Mouse (Mus musculus) embryonic facial prominence, embryonic 15.5 days (tissue): ENCODE results near the gene Ehbp1. TPM values are rescaled to one million over a fixed set of nuclear protein-coding genes. Genes with fewer than 3 reads are reported as not detected.

Experiments used
- ATAC-seq: fragments of 200-750 bp; cut with Nextera tagmentation; 2 replicates; pipeline ENCODE4 v1.8.0; 2017; ENCODE audit warnings: low read depth, moderate TSS enrichment; ENCODE audit not compliant: insufficient number of reproducible peaks, low FRiP score, low TSS enrichment
- H3K27ac ChIP-seq: fragments of 300-500 bp; sonication (generic); replicated peaks from 2 replicates; pipeline ENCODE4 v1.5.1; 2015; ENCODE audit warnings: mild to moderate bottlenecking, inconsistent platforms
- H3K27me3 ChIP-seq: fragments of 300-500 bp; sonication (generic); 2 replicates; pipeline ENCODE4 v1.6.1; 2015; ENCODE audit warnings: inconsistent platforms
- H3K36me3 ChIP-seq: fragments of 300-500 bp; sonication (generic); 2 replicates; pipeline ENCODE4 v1.6.1; 2015; ENCODE audit warnings: mild to moderate bottlenecking, inconsistent platforms
- H3K4me1 ChIP-seq: fragments of 300-500 bp; sonication (generic); 2 replicates; pipeline ENCODE4 v1.6.1; 2015; ENCODE audit warnings: inconsistent platforms
- H3K4me2 ChIP-seq: fragments of 300-500 bp; sonication (generic); replicated peaks from 2 replicates; pipeline ENCODE4 v1.6.1; 2015; ENCODE audit warnings: mild to moderate bottlenecking, inconsistent platforms
- H3K4me3 ChIP-seq: fragments of 300-500 bp; sonication (generic); replicated peaks from 2 replicates; pipeline ENCODE4 v1.5.1; 2015; ENCODE audit warnings: mild to moderate bottlenecking, inconsistent platforms
- H3K9ac ChIP-seq: fragments of 300-500 bp; sonication (generic); 2 replicates; pipeline ENCODE4 v1.6.1; 2015; ENCODE audit warnings: inconsistent platforms
- H3K9me3 ChIP-seq: fragments of 300-500 bp; sonication (generic); replicated peaks from 2 replicates; pipeline ENCODE4 v1.6.1; 2016; ENCODE audit warnings: inconsistent platforms
- WGBS: fragments of 180-500 bp; shearing (Covaris S2); methylation state at CpG from one replicate; pipeline ENCODE4 v1.1.7; 2015; 5-methylcytosine and 5-hydroxymethylcytosine counted together
- polyA plus RNA-seq: library from polyadenylated mRNA; unstranded; fragments of >200 nt; fragmentation: Nextera tagmentation; extraction: Ambion mirVana; gene quantifications from 2 replicates; pipeline ENCODE4 v1.2.1, GENCODE M21; 2015

Gene Ehbp1
- polyA plus RNA-seq, 1 experiment from 2014 or later, result 14.2 TPM

DNA sequence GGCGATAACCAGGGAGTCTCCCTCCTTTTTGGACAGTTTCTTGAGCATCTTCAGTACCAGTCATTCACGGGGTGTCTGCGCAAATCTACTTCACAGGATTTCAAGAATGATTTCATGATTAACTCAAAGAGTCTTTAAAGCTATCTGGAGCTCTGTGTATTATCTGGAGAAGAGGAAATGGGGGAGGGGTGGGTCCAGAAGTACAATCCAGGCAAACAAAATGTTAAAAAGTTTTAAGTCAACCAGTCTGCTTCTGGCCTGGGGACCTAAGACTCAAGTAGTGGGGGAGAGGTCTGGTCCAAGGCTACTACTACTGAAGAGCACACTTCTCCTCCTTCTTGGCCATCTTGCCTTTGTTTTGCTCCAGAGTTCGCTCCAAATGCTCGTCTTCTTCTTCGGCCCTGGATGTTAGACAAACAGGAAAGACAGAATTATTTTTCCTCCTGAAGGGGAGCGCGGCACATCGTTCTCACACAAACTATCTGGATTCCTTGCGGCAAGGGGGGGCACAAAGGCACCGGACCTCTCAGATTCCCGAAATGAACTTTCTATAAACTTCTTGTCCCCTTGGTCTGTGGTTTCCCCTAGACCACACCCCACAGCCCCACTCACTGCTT, 335.5 kb downstream of the Ehbp1 start:
- Histone ChIP-seq H3K36me3 (no peaks in the 10 kb centered on the region), H3K9me3 (no peaks in the 10 kb centered on the region), H3K4me3 (peak overlapping the region; percentile 24), H3K4me2 (peak overlapping the region; percentile 36; the same call in 1 of the 2 replicates), H3K4me1 (peaks cover 35% of the 10 kb centered on the region), H3K27me3 (peaks cover 63% of the 10 kb centered on the region), H3K27ac (peak overlapping the region; percentile 17; the same call in 1 of the 2 replicates), H3K9ac (no peak overlapping the region)
- 47% methylated on average over 12 of the region's 12 CpGs for WGBS
- ATAC-seq, result no peak

DNA sequence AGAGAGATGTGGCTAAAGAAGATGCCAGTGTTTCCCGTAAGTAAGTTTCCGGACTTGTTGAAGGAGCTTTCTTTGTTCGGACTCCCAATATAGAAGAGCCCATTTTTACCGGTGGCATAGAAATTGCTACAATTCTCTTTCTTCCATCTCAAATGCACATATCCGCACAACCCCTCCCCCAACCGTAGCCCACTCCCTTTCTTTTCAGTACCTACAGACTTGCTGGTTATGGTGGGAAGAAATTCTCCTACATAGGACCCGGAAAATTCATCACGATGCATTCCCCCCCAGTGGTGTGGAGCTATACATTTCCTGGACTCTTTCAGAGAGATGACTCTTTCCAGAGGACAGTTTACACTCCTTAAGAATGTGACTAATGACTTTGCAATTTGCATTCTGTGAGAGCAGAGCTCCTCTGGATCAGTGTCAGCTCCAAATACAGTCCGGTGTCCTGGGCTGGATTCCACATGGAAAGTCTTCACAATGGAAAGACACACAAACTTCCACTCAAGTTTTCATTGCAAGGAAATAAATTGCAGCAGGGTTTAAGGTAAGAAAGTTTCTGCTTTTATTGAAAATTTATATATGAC, 336.7 kb downstream of the Ehbp1 start:
- Histone ChIP-seq H3K4me2 (no peak overlapping the region), H3K9ac (no peak overlapping the region), H3K9me3 (no peaks in the 10 kb centered on the region), H3K27ac (no peak overlapping the region), H3K4me1 (peaks cover 45% of the 10 kb centered on the region), H3K27me3 (peaks cover 69% of the 10 kb centered on the region), H3K4me3 (no peak overlapping the region; the same call in 1 of the 2 replicates), H3K36me3 (no peaks in the 10 kb centered on the region)
- no peak for ATAC-seq
- 37% methylated on average over 9 of the region's 9 CpGs for WGBS

DNA sequence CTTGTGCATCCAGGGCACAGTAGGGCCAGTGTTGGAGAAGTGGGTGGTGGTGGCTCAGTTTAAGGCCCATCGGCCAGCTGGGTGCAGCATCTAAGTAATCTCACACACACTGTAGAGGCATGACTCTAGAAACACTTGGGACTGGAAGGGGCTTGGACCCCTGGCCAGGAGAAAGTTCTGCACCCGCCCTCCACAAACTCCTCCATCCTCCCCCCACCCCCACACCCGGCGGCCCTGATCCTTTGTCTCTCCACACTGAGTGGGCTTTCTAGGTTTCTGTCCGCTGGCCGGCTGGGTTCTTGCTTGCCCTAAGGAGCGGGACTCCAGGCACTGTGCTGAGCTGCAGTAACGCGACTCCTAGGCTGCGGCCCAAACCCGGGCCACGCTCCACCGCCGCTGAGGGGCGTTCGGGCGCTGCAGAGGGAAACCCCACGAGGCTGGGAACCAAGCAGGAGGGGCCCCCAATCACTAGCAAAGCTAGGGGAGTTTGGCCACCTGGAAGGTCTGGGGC, 337.7 kb downstream of the Ehbp1 start:
- Histone ChIP-seq H3K9ac (no peak overlapping the region), H3K4me2 (peak overlapping the region; percentile 33), H3K36me3 (no peaks in the 10 kb centered on the region), H3K4me3 (peak overlapping the region; percentile 17), H3K27me3 (peaks cover 73% of the 10 kb centered on the region), H3K9me3 (no peaks in the 10 kb centered on the region), H3K4me1 (peaks cover 45% of the 10 kb centered on the region), H3K27ac (peak overlapping the region; percentile 9; the same call in 1 of the 2 replicates)
- peak; percentile 46; the same call in 1 of the 2 replicates for ATAC-seq
- 4% methylated on average over 18 of the region's 18 CpGs for WGBS

DNA sequence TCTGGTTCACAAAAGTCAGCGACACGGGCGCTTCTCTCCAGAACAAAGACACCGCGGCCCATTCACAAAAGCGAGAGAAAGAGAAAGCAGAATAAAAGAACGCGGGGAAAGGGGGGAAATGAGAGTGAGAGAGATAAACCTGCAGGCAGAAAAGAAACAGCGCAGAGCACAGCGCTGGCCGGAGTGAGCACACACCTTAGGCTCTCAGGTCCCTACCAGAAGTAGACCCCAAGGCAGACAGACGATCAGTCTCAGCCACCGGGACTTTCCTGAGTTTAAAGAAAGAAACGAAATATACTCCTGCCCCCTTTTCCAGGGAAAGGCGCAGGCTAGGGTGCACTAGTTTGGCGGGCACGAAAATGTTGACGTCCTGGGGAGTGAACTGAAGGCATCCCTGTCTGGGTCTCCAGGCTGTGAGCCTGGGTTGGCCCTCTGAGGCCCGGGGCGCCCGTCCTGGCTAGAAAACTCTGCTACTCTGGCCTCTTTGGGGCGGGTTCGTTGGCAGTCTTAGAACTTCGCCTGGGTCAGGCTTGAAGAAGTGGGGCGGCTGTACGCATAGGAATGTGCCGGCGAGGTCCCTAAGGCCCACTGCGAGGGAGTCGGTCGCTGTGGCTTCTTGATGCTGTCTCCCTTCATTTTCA, 338.6 kb downstream of the Ehbp1 start:
- peaks cover 80% of the 10 kb centered on the region for H3K27me3 ChIP-seq
- under 1% methylated on average over 31 of the region's 31 CpGs for WGBS
- no peaks in the 10 kb centered on the region for H3K9me3 ChIP-seq
- H3K4me1 ChIP-seq, result peaks cover 45% of the 10 kb centered on the region
- H3K9ac ChIP-seq, result 0 out of 2 replicates have a peak overlapping the region, but pooled peaks have one; percentile 9
- peak overlapping the region; percentile 51; the same call in 1 of the 2 replicates for H3K27ac ChIP-seq
- peak overlapping the region; percentile 92 for H3K4me2 ChIP-seq
- peak overlapping the region; percentile 53 for H3K4me3 ChIP-seq
- no peaks in the 10 kb centered on the region for H3K36me3 ChIP-seq
- no peak for ATAC-seq

DNA sequence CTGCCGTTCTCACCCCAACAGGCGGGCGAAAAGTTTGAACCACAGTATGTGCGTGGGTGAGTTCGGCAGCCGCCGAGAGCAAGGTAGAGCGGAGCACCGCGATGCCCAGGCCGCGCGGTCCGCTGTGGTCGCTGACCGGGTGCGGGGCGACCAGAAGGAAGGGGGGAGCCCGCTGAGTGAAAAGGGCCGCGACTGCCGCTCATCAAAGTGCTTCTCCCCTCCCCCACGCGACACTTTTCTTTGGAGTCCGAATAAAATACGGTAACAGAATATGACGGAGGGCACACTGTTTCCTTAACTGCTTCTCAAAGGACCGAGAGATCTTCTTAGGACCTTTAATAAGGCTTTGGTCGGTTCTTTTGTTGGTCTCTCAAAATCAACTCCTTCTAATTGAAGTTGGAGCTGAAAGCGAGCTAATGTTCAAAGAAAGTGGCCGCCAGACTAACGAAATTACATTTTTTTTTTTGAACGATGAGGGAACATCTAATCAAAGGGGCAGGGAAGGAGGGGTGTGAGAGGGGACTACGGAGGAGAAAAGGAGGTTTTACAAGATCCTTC, 339.2 kb downstream of the Ehbp1 start, which contains the start of gene Otx1:
Gene Otx1 (minus strand): TSS at position 115 of the 558 bp plus-strand sequence.
- WGBS, result 1% methylated on average over 34 of the region's 34 CpGs
- H3K4me3 ChIP-seq, result peak within 1 kb of the TSS; percentile 53
- H3K9ac ChIP-seq, result peak within 1 kb of the TSS; percentile 53; the same call in 1 of the 2 replicates

DNA sequence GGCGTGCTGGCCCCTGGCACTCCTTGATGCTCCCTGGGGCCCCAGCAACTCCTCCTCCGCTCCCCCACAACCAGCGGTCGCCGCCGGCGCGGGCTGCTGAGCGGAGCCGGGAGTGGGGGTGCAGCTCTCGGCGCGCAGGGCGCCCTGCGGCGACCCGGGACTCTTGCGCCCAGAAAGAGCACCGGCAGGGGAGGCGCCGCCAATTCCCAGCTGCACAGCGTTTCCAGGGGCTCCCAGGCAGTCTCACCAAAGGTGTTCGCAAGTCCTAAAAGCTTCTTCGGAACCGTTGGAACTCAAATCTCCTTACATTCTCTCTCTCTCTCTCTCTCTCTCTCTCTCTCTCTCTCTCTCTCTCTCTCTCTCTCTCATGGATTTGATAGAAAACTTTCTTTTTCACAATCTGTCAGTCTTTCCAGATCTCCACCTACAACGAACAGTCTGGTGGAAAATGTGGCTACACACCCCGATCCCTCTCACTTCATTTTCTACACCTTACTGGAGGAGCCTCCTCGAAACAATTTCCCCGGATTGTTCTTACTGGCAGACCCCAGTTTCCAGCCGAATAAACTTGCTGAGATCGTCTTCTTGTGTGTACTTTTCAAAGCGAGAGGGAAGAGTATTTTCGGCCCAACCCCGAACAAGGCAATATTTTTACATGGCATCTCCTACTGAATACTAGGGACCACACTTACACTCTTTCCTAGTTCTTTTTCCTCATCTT, 339.9 kb downstream of the Ehbp1 start:
- ATAC-seq, result no peak
- Histone ChIP-seq H3K36me3 (no peaks in the 10 kb centered on the region), H3K9ac (peak overlapping the region; percentile 53; the same call in 1 of the 2 replicates), H3K4me3 (peak overlapping the region; percentile 53), H3K9me3 (no peaks in the 10 kb centered on the region), H3K4me1 (peaks cover 39% of the 10 kb centered on the region), H3K4me2 (peak overlapping the region; percentile 92), H3K27ac (peak overlapping the region; percentile 88), H3K27me3 (peaks cover 78% of the 10 kb centered on the region)
- under 1% methylated on average over 26 of the region's 34 CpGs for WGBS

More for the DNA sequence above, 339.2 kb downstream of the Ehbp1 start, which contains the start of gene Otx1:
- Histone ChIP-seq H3K9me3 (no peaks in the 10 kb centered on the region), H3K27ac (peak within 1 kb of the TSS; percentile 88), H3K36me3 (no peaks in the 10 kb centered on the region), H3K4me1 (peaks cover 43% of the 10 kb centered on the region), H3K4me2 (peak within 1 kb of the TSS; percentile 92), H3K27me3 (peaks cover 80% of the 10 kb centered on the region)
- ATAC-seq, result no peak

DNA sequence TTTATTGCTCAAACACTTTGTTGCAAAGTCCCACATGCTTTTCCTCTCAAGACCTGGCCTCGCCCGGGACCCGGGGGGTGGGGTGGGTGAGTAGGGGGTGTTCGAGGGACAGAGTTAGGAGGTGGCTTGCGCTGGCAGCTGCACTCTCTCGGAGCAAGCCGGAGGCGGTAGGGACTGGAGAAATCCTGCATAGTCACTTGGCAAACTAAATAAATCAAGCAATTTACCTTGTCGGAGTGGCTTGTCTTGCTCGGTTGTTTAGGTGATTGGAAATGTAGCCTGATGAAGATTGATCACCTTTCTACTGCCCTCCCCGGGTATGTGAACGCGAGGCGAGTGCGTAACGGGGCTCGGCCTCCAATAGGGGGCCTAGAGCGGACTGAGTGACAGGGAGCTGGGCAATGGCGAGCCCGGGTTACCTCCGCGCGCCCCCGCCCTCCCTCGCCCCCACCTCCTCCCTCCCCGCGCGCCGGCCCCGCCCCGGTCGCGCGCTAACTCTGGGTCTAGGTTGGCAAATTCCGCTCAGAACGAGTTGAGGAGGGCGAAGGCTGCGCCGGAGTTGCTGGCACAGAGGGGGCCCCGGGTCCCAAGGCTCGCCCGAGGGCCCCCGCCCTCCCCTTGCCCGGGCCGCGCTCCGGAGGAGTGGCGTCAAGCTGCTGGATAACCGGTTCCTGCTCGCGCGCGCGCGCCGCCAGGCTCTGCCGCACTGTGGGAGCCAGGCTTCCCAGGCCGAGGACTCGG, 340.6 kb downstream of the Ehbp1 start:
- H3K27ac ChIP-seq, result peak overlapping the region; percentile 88
- peaks cover 44% of the 10 kb centered on the region for H3K4me1 ChIP-seq
- H3K4me3 ChIP-seq, result peak overlapping the region; percentile 53
- under 1% methylated on average over 45 of the region's 59 CpGs for WGBS
- peak overlapping the region; percentile 53 for H3K9ac ChIP-seq
- peaks cover 76% of the 10 kb centered on the region for H3K27me3 ChIP-seq
- ATAC-seq, result peak; percentile 85
- H3K9me3 ChIP-seq, result no peaks in the 10 kb centered on the region
- H3K36me3 ChIP-seq, result no peaks in the 10 kb centered on the region
- H3K4me2 ChIP-seq, result peak overlapping the region; percentile 92

DNA sequence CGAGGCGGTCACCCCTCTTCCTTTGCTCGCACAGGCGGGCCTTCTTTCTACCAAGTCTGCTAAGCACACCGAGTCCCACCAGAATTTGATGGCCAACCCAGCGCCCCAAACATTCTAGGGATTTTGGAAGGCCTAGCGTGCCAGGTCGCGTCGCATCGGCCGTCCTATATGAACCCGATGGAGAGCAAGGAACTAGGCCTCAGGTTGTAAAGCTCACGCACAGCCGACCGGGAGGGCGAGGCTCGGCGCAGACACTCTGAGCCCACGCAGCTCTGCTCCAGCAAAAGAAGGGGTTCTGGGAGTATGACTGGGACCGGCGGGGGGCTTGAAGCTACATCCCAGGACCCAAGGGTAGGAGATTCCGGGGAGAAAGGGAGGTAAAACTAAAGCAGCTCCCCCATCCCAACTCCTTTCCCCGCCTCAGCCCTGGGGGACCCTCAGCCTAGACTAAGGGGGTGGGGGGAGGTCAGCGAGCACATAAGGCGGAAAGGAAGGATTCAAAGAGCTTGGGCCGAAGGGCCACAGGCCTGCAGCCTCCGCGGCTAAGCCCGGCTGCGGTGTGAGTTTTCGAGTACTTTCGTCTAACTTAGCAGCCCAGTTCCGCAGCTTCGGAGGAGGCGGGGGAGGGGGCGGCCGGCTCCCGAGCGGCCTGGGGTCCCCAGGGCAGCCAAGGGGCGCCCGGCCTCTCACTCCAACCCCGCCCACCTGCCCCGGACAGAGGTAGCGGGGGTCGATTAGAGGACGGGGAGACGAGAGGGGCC, 341.6 kb downstream of the Ehbp1 start:
- H3K4me3 ChIP-seq, result peak overlapping the region; percentile 53
- H3K4me1 ChIP-seq, result peaks cover 54% of the 10 kb centered on the region
- H3K9ac ChIP-seq, result peak overlapping the region; percentile 33
- 10% methylated on average over 40 of the region's 48 CpGs for WGBS
- H3K27ac ChIP-seq, result peak overlapping the region; percentile 56
- H3K27me3 ChIP-seq, result peaks cover 76% of the 10 kb centered on the region
- peak overlapping the region; percentile 92 for H3K4me2 ChIP-seq
- H3K36me3 ChIP-seq, result no peaks in the 10 kb centered on the region
- H3K9me3 ChIP-seq, result no peaks in the 10 kb centered on the region
- no peak for ATAC-seq

DNA sequence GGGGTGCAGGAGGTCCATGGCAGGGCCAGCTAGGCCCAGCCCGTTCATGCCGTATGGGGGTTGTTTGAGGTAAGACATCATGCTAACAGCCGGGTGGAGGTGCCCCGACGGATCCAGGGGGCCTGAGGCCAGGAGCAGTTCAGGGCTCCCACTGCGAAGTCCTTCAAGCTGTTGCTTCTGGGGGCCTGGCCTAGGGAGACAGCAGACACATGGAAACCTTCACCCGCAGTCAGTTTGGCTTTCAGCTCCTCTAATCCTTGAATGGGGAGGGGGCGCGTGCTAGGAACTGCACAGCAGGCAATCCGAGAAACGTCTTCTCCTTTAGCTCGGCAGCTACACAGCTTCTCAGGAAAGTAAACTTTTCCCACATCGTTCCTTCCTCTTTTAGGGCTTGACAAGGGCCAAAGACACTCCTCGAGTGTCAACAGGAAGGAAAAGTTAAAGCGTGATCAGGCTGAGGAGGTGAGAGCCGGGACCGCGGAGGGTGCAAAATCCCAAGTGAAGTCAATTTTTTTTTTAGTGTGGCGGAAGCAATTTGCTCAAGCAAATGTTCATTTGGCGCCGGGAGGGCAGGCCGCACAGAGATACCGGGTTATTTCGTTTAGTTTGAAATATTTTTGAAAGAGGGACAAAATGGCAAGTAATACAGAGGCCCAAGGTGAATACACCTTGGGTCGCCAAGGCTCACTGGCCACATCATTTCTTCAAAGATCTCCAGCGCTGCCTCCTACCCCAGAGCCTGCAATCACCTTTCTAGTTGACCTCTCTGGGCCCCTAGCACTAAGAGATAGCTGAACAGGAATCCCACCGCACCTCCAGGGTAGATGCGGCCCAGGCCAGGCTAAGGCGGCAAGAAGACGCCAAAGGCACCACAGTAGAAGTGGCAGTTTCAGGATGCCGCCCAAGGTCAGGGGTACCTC, 342.4 kb downstream of the Ehbp1 start:
- peak overlapping the region; percentile 33; the same call in 1 of the 2 replicates for H3K9ac ChIP-seq
- no peak for ATAC-seq
- no peak overlapping the region for H3K27ac ChIP-seq
- H3K4me3 ChIP-seq, result peak overlapping the region; percentile 53
- no peaks in the 10 kb centered on the region for H3K9me3 ChIP-seq
- H3K27me3 ChIP-seq, result peaks cover 76% of the 10 kb centered on the region
- peak overlapping the region; percentile 92 for H3K4me2 ChIP-seq
- 19% methylated on average over 31 of the region's 31 CpGs for WGBS
- H3K4me1 ChIP-seq, result peaks cover 53% of the 10 kb centered on the region
- H3K36me3 ChIP-seq, result no peaks in the 10 kb centered on the region
